Mouse (Mus musculus) gastrocnemius, postnatal 10 days (tissue): ENCODE data around the gene Map3k20. TPM values are rescaled to one million over a fixed set of nuclear protein-coding genes. Genes with fewer than 3 reads are reported as not detected.

Experiments used
- DNase-seq: peaks from one replicate; pipeline ENCODE4 v3.0.0; 2021; ENCODE audit warnings: mixed read lengths
- total RNA-seq, 2 experiments: library from RNA; stranded (reverse); gene quantifications; 2 replicates each; pipeline ENCODE4 v1.2.3; 2021

Gene Map3k20
- total RNA-seq, 2 experiments from 2014 or later = 255 to 272 TPM

- DNase-seq = no peak
Measured at GRCm38 (mm10) chr2:72321591-72321990, 36.2 kb downstream of the Map3k20 start.

- no peak for DNase-seq
Measured at GRCm38 (mm10) chr2:72322681-72323353, 37.4 kb downstream of the Map3k20 start.

- DNase-seq = no peak
Measured at GRCm38 (mm10) chr2:72324436-72324835, 39.0 kb downstream of the Map3k20 start.

- DNase-seq = no peak
Measured at GRCm38 (mm10) chr2:72326491-72326890, 41.1 kb downstream of the Map3k20 start.

- DNase-seq = no peak
Measured at GRCm38 (mm10) chr2:72328435-72328834, 43.0 kb downstream of the Map3k20 start.

- no peak for DNase-seq
Measured at GRCm38 (mm10) chr2:72330955-72331481, 45.6 kb downstream of the Map3k20 start.

GRCm38 (mm10) chr2:72332067-72332466 is 46.6 kb downstream of the Map3k20 start:
- DNase-seq = no peak

GRCm38 (mm10) chr2:72333210-72333609 is 47.8 kb downstream of the Map3k20 start:
- no peak for DNase-seq

GRCm38 (mm10) chr2:72336840-72337239 is 51.4 kb downstream of the Map3k20 start:
- DNase-seq = no peak

GRCm38 (mm10) chr2:72345281-72345680 is 59.8 kb downstream of the Map3k20 start:
- DNase-seq = no peak

GRCm38 (mm10) chr2:72351329-72351728 is 65.9 kb downstream of the Map3k20 start:
- no peak for DNase-seq

- DNase-seq = no peak
Measured at GRCm38 (mm10) chr2:72351776-72352175, 66.3 kb downstream of the Map3k20 start.

- no peak for DNase-seq
Measured at GRCm38 (mm10) chr2:72352756-72353155, 67.3 kb downstream of the Map3k20 start.

- no peak for DNase-seq
Measured at GRCm38 (mm10) chr2:72356471-72356870, 71.0 kb downstream of the Map3k20 start.

GRCm38 (mm10) chr2:72361572-72361971 is 76.1 kb downstream of the Map3k20 start:
- DNase-seq = no peak

- DNase-seq = no peak
Measured at GRCm38 (mm10) chr2:72363449-72363848, 78.0 kb downstream of the Map3k20 start.

- no peak for DNase-seq
Measured at GRCm38 (mm10) chr2:72365930-72366329, 80.5 kb downstream of the Map3k20 start.

- no peak for DNase-seq
Measured at GRCm38 (mm10) chr2:72366503-72366902, 81.1 kb downstream of the Map3k20 start.

GRCm38 (mm10) chr2:72367850-72368249 is 82.4 kb downstream of the Map3k20 start:
- DNase-seq = no peak

GRCm38 (mm10) chr2:72369140-72369600 is 83.7 kb downstream of the Map3k20 start:
- no peak for DNase-seq

- no peak for DNase-seq
Measured at GRCm38 (mm10) chr2:72372136-72372535, 86.7 kb downstream of the Map3k20 start.

- no peak for DNase-seq
Measured at GRCm38 (mm10) chr2:72374076-72374475, 88.6 kb downstream of the Map3k20 start.

GRCm38 (mm10) chr2:72375877-72376276 is 90.4 kb downstream of the Map3k20 start:
- DNase-seq = no peak

GRCm38 (mm10) chr2:72376946-72377345 is 91.5 kb downstream of the Map3k20 start:
- no peak for DNase-seq
